Mouse (Mus musculus) midbrain, embryonic 10.5 days (tissue): ENCODE data around the gene Ndufb10. TPM values are rescaled to one million over a fixed set of nuclear protein-coding genes. Genes with fewer than 3 reads are reported as not detected.

Experiments used
- DNase-seq: peaks from one replicate; pipeline ENCODE4 v3.0.0-alpha.2; 2017; ENCODE audit warnings: low spot score
- H3K27ac ChIP-seq: fragments of 300-500 bp; sonication (generic); replicated peaks from 2 replicates; pipeline ENCODE4 v1.5.1; 2016; ENCODE audit warnings: mild to moderate bottlenecking
- H3K27me3 ChIP-seq: fragments of 300-500 bp; sonication (generic); 2 replicates; pipeline ENCODE4 v1.6.1; 2016; ENCODE audit warnings: low read depth, mild to moderate bottlenecking; ENCODE audit not compliant: poor library complexity, severe bottlenecking
- H3K36me3 ChIP-seq: fragments of 300-500 bp; sonication (generic); 2 replicates; pipeline ENCODE4 v1.6.1; 2016; ENCODE audit warnings: mild to moderate bottlenecking, moderate library complexity
- H3K4me1 ChIP-seq: fragments of 300-500 bp; sonication (generic); 2 replicates; pipeline ENCODE4 v1.6.1; 2016
- H3K4me3 ChIP-seq: fragments of 300-500 bp; sonication (generic); 2 replicates; pipeline ENCODE4 v1.5.1; 2016; ENCODE audit warnings: mild to moderate bottlenecking, moderate library complexity
- H3K9me3 ChIP-seq: fragments of 300-500 bp; sonication (generic); replicated peaks from 2 replicates; pipeline ENCODE4 v1.6.1; 2016; ENCODE audit warnings: mild to moderate bottlenecking
- WGBS: fragments of 180-500 bp; shearing (Covaris S2); methylation state at CpG from one replicate; pipeline ENCODE4 v1.1.7; 2016; 5-methylcytosine and 5-hydroxymethylcytosine counted together
- polyA plus RNA-seq: library from polyadenylated mRNA; unstranded; fragments of >200 nt; fragmentation: Nextera tagmentation; extraction: Ambion mirVana; gene quantifications from 2 replicates; pipeline ENCODE4 v1.2.1, GENCODE M21; 2016

The Ndufb10 gene
- polyA plus RNA-seq, 1 experiment from 2014 or later: 214 TPM

DNA sequence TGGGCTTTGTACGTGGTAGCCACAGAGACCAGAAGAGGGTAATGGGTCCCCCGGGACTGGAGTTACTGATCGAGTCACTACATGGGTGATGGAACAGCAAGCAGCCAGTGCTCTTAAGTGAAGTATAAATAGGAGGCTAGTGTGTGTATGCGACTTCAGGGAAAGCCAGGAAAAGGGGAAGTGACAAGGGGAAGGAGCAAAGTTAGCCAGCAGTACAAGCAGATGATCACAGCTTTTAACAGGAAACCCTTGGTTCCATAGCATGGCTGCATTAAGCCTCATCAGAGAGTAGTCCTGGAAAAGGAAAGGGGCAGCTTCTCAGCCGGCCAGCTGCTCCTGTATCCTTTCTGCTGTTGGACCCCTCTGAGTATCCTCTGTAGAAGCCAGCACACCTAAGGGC, 31.9 kb downstream of the Ndufb10 start:
- Histone ChIP-seq H3K9me3 (no peaks in the 10 kb centered on the region), H3K36me3 (peaks cover 23% of the 10 kb centered on the region), H3K4me1 (peaks cover 50% of the 10 kb centered on the region), H3K4me3 (no peak overlapping the region; the same call in 1 of the 2 replicates), H3K27ac (no peak overlapping the region), H3K27me3 (peaks cover 50% of the 10 kb centered on the region)
- DNase-seq: no peak
- 91% methylated on average over 5 of the region's 5 CpGs for WGBS

GRCm38 (mm10) chr17:24689251-24690081, 34.8 kb downstream of the Ndufb10 start, which contains the start of gene Syngr3:
Gene Syngr3 (minus strand): TSS chr17:24689955.
- peak; percentile 55 for DNase-seq
- Histone ChIP-seq H3K36me3 (peaks cover 23% of the 10 kb centered on the region), H3K4me1 (peaks cover 36% of the 10 kb centered on the region), H3K4me3 (peak within 1 kb of the TSS; percentile 81), H3K27ac (peak within 1 kb of the TSS; percentile 80), H3K9me3 (no peaks in the 10 kb centered on the region), H3K27me3 (peaks cover 68% of the 10 kb centered on the region)
- WGBS: under 1% methylated on average over 55 of the region's 55 CpGs

DNA sequence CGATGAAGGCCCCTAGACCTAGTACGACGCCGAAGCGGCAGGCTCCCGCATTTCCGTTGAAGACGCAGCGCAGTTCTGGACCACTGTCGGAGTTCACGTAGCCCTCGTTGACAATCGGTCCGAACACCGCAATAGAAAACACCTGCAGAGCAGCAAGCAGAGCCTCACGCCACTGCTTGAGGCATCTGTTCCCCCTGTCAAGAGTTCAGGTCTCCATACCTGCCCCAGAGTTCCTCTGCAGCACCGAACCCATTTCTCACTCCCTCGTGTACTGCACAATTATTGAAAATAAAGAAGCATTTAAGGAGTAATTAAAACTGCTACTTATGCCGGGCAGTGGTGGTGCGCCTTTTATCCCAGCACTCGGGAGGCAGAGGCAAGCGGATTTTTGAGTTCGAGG, 36.7 kb downstream of the Ndufb10 start:
- peaks cover 67% of the 10 kb centered on the region for H3K27me3 ChIP-seq
- peak overlapping the region; percentile 44 for H3K4me3 ChIP-seq
- peaks cover 31% of the 10 kb centered on the region for H3K4me1 ChIP-seq
- H3K36me3 ChIP-seq: peaks cover 8% of the 10 kb centered on the region
- H3K27ac ChIP-seq: 0 out of 2 replicates have a peak overlapping the region, but pooled peaks have one; percentile 4
- H3K9me3 ChIP-seq: no peaks in the 10 kb centered on the region
- no peak for DNase-seq
- WGBS: 20% methylated on average over 23 of the region's 23 CpGs

DNA sequence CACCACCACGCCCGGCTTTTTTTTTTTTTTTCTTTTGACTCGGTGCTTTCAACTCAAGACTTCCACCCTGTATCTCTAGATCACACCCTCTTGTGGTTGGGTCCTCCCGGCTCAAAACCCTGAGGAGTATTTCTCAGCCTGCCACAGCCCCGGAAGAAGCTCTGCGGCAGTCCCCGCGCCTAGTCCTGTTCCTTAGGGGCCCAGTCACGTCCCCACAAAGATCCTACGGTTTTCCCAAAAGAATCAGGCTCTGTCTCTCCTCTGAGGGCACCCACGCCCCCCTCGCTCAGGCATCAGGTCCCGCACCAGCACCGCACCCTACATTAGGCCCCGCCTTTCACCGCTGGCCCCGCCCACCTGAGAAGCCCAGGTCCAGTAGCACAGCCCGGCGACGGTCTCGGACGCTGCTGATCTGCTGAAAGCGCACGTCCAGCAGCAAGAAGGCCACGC, 37.1 kb downstream of the Ndufb10 start:
- DNase-seq: peak; percentile 47
- Histone ChIP-seq H3K4me3 (peak overlapping the region; percentile 44), H3K36me3 (peaks cover 8% of the 10 kb centered on the region), H3K9me3 (no peaks in the 10 kb centered on the region), H3K4me1 (peaks cover 31% of the 10 kb centered on the region), H3K27ac (0 out of 2 replicates have a peak overlapping the region, but pooled peaks have one; percentile 4), H3K27me3 (peaks cover 63% of the 10 kb centered on the region)
- WGBS: 2% methylated on average over 25 of the region's 25 CpGs

GRCm38 (mm10) chr17:24686514-24686913, 37.8 kb downstream of the Ndufb10 start:
- H3K9me3 ChIP-seq: no peaks in the 10 kb centered on the region
- H3K36me3 ChIP-seq: peaks cover 11% of the 10 kb centered on the region
- peaks cover 59% of the 10 kb centered on the region for H3K27me3 ChIP-seq
- no peak overlapping the region for H3K27ac ChIP-seq
- WGBS: 31% methylated on average over 16 of the region's 16 CpGs
- peaks cover 31% of the 10 kb centered on the region for H3K4me1 ChIP-seq
- peak; percentile 47 for DNase-seq
- peak overlapping the region; percentile 28 for H3K4me3 ChIP-seq

- WGBS: 95% methylated on average over 24 of the region's 24 CpGs
- no peak overlapping the region for H3K4me3 ChIP-seq
- H3K4me1 ChIP-seq: no peaks in the 10 kb centered on the region
- H3K27ac ChIP-seq: no peak overlapping the region
- peaks cover 65% of the 10 kb centered on the region for H3K36me3 ChIP-seq
- H3K9me3 ChIP-seq: no peaks in the 10 kb centered on the region
- DNase-seq: no peak
- no peaks in the 10 kb centered on the region for H3K27me3 ChIP-seq
Observed at GRCm38 (mm10) chr17:24677500-24678080, 46.7 kb downstream of the Ndufb10 start.

DNA sequence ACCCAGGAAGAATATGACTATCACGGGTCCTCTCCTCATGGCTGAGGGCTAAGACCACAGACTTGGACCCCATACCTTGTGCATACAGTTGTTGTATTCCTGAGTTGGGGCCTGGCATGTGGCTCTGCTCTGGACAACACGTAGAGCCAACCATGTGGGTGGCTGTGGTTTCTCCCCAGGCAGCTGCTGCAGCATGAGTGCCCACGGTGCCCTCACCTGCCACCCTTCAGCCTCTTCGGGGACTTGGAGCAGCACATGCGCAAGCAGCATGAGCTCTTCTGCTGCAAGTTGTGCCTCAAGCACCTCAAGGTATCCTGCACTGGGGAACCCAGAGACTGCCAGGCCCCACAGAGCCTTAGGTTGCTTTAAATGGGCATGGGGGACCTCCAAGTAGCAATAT, 47.4 kb downstream of the Ndufb10 start:
- H3K4me1 ChIP-seq: peaks cover 5% of the 10 kb centered on the region
- no peak for DNase-seq
- H3K27me3 ChIP-seq: no peaks in the 10 kb centered on the region
- WGBS: 93% methylated on average over 5 of the region's 5 CpGs
- H3K4me3 ChIP-seq: no peak overlapping the region
- no peaks in the 10 kb centered on the region for H3K9me3 ChIP-seq
- peaks cover 58% of the 10 kb centered on the region for H3K36me3 ChIP-seq
- H3K27ac ChIP-seq: no peak overlapping the region

DNA sequence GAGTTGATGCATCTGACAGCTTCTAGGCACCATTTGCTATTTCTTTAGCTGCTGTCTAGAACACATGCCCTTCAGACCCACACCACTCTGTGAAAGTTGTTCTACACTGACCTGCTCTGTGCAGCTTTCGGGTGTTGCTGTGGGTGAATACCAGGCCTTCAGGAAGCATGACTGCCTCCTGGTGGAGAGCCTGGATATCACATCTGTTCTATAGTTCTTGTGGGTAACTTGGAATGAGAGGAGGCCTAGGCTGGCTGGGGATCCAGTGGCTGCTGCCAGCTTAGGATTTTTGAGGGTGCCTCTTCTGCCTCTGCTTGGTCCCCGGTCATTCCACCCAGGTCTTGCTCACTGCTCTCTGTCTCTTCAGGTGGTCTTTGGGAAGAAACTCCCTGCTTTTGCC, 48.1 kb downstream of the Ndufb10 start:
- H3K9me3 ChIP-seq: no peaks in the 10 kb centered on the region
- H3K36me3 ChIP-seq: peaks cover 51% of the 10 kb centered on the region
- peaks cover 12% of the 10 kb centered on the region for H3K4me1 ChIP-seq
- 64% methylated on average over 2 of the region's 2 CpGs for WGBS
- no peak overlapping the region for H3K27ac ChIP-seq
- no peak overlapping the region for H3K4me3 ChIP-seq
- no peaks in the 10 kb centered on the region for H3K27me3 ChIP-seq
- DNase-seq: peak; percentile 63

DNA sequence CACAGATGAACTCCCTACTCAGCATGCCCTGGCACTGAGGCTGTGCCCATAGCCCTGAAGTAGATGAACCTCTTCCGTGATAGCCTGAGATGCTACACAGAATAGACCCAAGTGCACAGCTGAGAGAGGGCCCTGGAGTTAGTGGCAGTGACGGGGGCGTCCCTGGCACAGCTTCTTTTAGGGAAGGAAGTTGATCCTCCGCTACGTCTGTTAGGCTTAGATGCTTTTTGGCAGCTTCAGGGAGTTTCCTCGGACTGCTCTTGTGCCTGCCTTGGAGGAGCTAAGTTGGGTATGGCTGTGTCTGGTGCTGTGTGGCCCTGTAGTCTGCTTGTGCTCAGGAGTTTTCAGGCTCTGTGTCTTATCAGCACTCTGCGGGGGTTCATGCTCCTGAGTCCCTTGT, 50.0 kb downstream of the Ndufb10 start:
- H3K27me3 ChIP-seq: no peaks in the 10 kb centered on the region
- peaks cover 25% of the 10 kb centered on the region for H3K4me1 ChIP-seq
- H3K27ac ChIP-seq: no peak overlapping the region
- no peaks in the 10 kb centered on the region for H3K9me3 ChIP-seq
- 92% methylated on average over 7 of the region's 7 CpGs for WGBS
- H3K4me3 ChIP-seq: no peak overlapping the region
- peaks cover 32% of the 10 kb centered on the region for H3K36me3 ChIP-seq
- DNase-seq: no peak

- no peaks in the 10 kb centered on the region for H3K9me3 ChIP-seq
- peaks cover 34% of the 10 kb centered on the region for H3K4me1 ChIP-seq
- no peak for DNase-seq
- H3K36me3 ChIP-seq: peaks cover 11% of the 10 kb centered on the region
- H3K4me3 ChIP-seq: no peak overlapping the region
- H3K27me3 ChIP-seq: no peaks in the 10 kb centered on the region
- no peak overlapping the region for H3K27ac ChIP-seq
- WGBS: 39% methylated on average over 5 of the region's 5 CpGs
Observed at GRCm38 (mm10) chr17:24672141-24672540, 52.1 kb downstream of the Ndufb10 start.

Other genes with a start within 250 kb of the Ndufb10 start
- gene Mlst8, start 245.4 kb downstream of the Ndufb10 start, polyA plus RNA-seq: 40.2 and 40.9 TPM in 2 replicates
- gene Caskin1, start 235.9 kb downstream of the Ndufb10 start, polyA plus RNA-seq: 6.7 and 8.5 TPM in 2 replicates
- gene Traf7, start 196.5 kb downstream of the Ndufb10 start, polyA plus RNA-seq: 106 and 110 TPM in 2 replicates
- gene Rab26, start 190.3 kb downstream of the Ndufb10 start, polyA plus RNA-seq: 2.1 and 2.9 TPM in 2 replicates
- 14.7 and 18.5 TPM in 2 replicates for gene Pkd1, start 174.6 kb downstream of the Ndufb10 start, polyA plus RNA-seq
- gene Tsc2, start 91.8 kb downstream of the Ndufb10 start, polyA plus RNA-seq: 62.7 and 79.2 TPM in 2 replicates
- gene Nthl1, start 91.8 kb downstream of the Ndufb10 start, polyA plus RNA-seq: 25.2 and 25.3 TPM in 2 replicates
- gene Slc9a3r2, start 74.2 kb downstream of the Ndufb10 start, polyA plus RNA-seq: 30.2 and 33.2 TPM in 2 replicates
- not detected in 2 replicates for gene Npw, start 66.0 kb downstream of the Ndufb10 start, polyA plus RNA-seq
- 21.7 and 24.3 TPM in 2 replicates for gene Zfp598, start 54.8 kb downstream of the Ndufb10 start, polyA plus RNA-seq
- gene Syngr3, start 34.5 kb downstream of the Ndufb10 start, polyA plus RNA-seq: 10.3 and 16.1 TPM in 2 replicates
- gene Gfer, start 28.3 kb downstream of the Ndufb10 start, polyA plus RNA-seq: 52.3 and 58.5 TPM in 2 replicates
- gene Noxo1, start 28.2 kb downstream of the Ndufb10 start, polyA plus RNA-seq: 1.0 and 1.5 TPM in 2 replicates
- gene Tbl3, start 16.8 kb downstream of the Ndufb10 start, polyA plus RNA-seq: 141 and 144 TPM in 2 replicates
- gene Rnf151, start 6.4 kb downstream of the Ndufb10 start, polyA plus RNA-seq: 0.26 and 0.51 TPM in 2 replicates
- gene Rps2, start 6.4 kb downstream of the Ndufb10 start, polyA plus RNA-seq: 1,457 and 1,841 TPM in 2 replicates
- not detected in 2 replicates for gene Rpl3l, start 3.3 kb upstream of the Ndufb10 start, polyA plus RNA-seq
- gene Msrb1, start 12.2 kb upstream of the Ndufb10 start, polyA plus RNA-seq: 19.2 and 20.5 TPM in 2 replicates
- gene Hs3st6, start 28.5 kb upstream of the Ndufb10 start, polyA plus RNA-seq: 0.43 and 0.51 TPM in 2 replicates
- gene Meiob, start 79.8 kb upstream of the Ndufb10 start, polyA plus RNA-seq: 0.06 TPM in 1 of 2 replicates, not detected in the other
- 28.5 and 29.3 TPM in 2 replicates for gene Hagh, start 115.7 kb upstream of the Ndufb10 start, polyA plus RNA-seq
- 18.4 and 19.6 TPM in 2 replicates for gene Fahd1, start 125.9 kb upstream of the Ndufb10 start, polyA plus RNA-seq
- gene Igfals, start 141.5 kb upstream of the Ndufb10 start, polyA plus RNA-seq: 0.31 TPM in 1 of 2 replicates, not detected in the other
- 85.5 and 87.0 TPM in 2 replicates for gene Nubp2, start 161.9 kb upstream of the Ndufb10 start, polyA plus RNA-seq
- 46.6 and 50.4 TPM in 2 replicates for gene Spsb3, start 162.2 kb upstream of the Ndufb10 start, polyA plus RNA-seq
- gene Eme2, start 170.6 kb upstream of the Ndufb10 start, polyA plus RNA-seq: 28.9 and 33.9 TPM in 2 replicates
- gene Mrps34, start 170.6 kb upstream of the Ndufb10 start, polyA plus RNA-seq: 94.7 and 98.1 TPM in 2 replicates
- 46.2 and 47.0 TPM in 2 replicates for gene Nme3, start 172.0 kb upstream of the Ndufb10 start, polyA plus RNA-seq
- gene Mapk8ip3, start 212.5 kb upstream of the Ndufb10 start, polyA plus RNA-seq: 40.1 and 53.9 TPM in 2 replicates
- 442 and 466 TPM in 2 replicates for gene Jpt2, start 236.2 kb upstream of the Ndufb10 start, polyA plus RNA-seq